Mouse (Mus musculus) retina, postnatal 7 days (tissue): Measurements from ENCODE around the gene Zfp106.
A peak's percentile ranks its signal among the peaks of the same experiment; 100 is the strongest.
"Not testable (repeated sequence)": the region's sequence is repeated elsewhere in the genome, so short reads cannot be mapped to it uniquely, and the experiment has no call there.

Source experiments
- DNase-seq: peaks from one replicate; pipeline ENCODE4 v3.0.0-alpha.2; 2012; ENCODE audit warnings: low read depth, low spot score

Gene Zfp106

GRCm38 (mm10) chr2:120563235-120563990 is at the start of gene Zfp106:
Gene Zfp106, minus strand, starts transcription at chr2:120563843.
- DNase-seq: peak; percentile 77

- DNase-seq: peak; percentile 83
Observed at GRCm38 (mm10) chr2:120608830-120609723, 45.4 kb upstream of the Zfp106 start, which contains the start of the genes Haus2 and Lrrc57. Gene Haus2, plus strand, starts transcription at chr2:120609383. Gene Lrrc57, minus strand, starts transcription at chr2:120609520.

- no peak for DNase-seq
Observed at GRCm38 (mm10) chr2:120606021-120606690, 42.5 kb upstream of the Zfp106 start.

GRCm38 (mm10) chr2:120599506-120599905 is 35.9 kb upstream of the Zfp106 start:
- no peak for DNase-seq

- no peak for DNase-seq
Observed at GRCm38 (mm10) chr2:120597734-120598133, 34.1 kb upstream of the Zfp106 start.

GRCm38 (mm10) chr2:120592227-120592626 is 28.6 kb upstream of the Zfp106 start:
- no peak for DNase-seq

- DNase-seq: no peak
Observed at GRCm38 (mm10) chr2:120589759-120590158, 26.1 kb upstream of the Zfp106 start.

- no peak for DNase-seq
Observed at GRCm38 (mm10) chr2:120578286-120578685, 14.6 kb upstream of the Zfp106 start.

- DNase-seq: no peak
Observed at GRCm38 (mm10) chr2:120577799-120578198, 14.2 kb upstream of the Zfp106 start.

- no peak for DNase-seq
Observed at GRCm38 (mm10) chr2:120575978-120576377, 12.3 kb upstream of the Zfp106 start.

GRCm38 (mm10) chr2:120575121-120575520 is 11.5 kb upstream of the Zfp106 start:
- no peak for DNase-seq

- DNase-seq: not testable (repeated sequence)
Observed at GRCm38 (mm10) chr2:120572161-120572560, 8.5 kb upstream of the Zfp106 start.

GRCm38 (mm10) chr2:120571081-120571480 is 7.4 kb upstream of the Zfp106 start:
- DNase-seq: no peak

- DNase-seq: no peak
Observed at GRCm38 (mm10) chr2:120567798-120568320, 4.2 kb upstream of the Zfp106 start.

- DNase-seq: peak; percentile 94
Observed at GRCm38 (mm10) chr2:120566886-120567797, 3.5 kb upstream of the Zfp106 start, which contains the start of gene Snap23. Gene Snap23, plus strand, starts transcription at chr2:120567671.

GRCm38 (mm10) chr2:120565363-120565762 is 1.7 kb upstream of the Zfp106 start:
- DNase-seq: no peak

GRCm38 (mm10) chr2:120564548-120565188 is 1.0 kb upstream of the Zfp106 start:
- DNase-seq: not testable (repeated sequence)

GRCm38 (mm10) chr2:120562859-120563234 is 796 bp downstream of the Zfp106 start:
- no peak for DNase-seq

- no peak for DNase-seq
Observed at GRCm38 (mm10) chr2:120561524-120561923, 2.1 kb downstream of the Zfp106 start.

- no peak for DNase-seq
Observed at GRCm38 (mm10) chr2:120558813-120559212, 4.8 kb downstream of the Zfp106 start.
